Mouse (Mus musculus) c-Kit-negative CD71-positive TER-119-positive erythroid progenitor cells, embryonic 14.5 days (primary cell): ENCODE results near the gene Il2rb.

Source experiments
- DNase-seq: peaks from one replicate; pipeline ENCODE4 v3.0.0-alpha.2; 2013; ENCODE audit warnings: low read depth, low spot score

Gene Il2rb

GRCm38 (mm10) chr15:78447746-78448535, 47.1 kb downstream of the Il2rb start:
- DNase-seq = peak; percentile 79

- DNase-seq = no peak
Measured at GRCm38 (mm10) chr15:78447121-78447520, 48.0 kb downstream of the Il2rb start.

- no peak for DNase-seq
Measured at GRCm38 (mm10) chr15:78443857-78444256, 51.2 kb downstream of the Il2rb start.

- no peak for DNase-seq
Measured at GRCm38 (mm10) chr15:78442231-78442630, 52.8 kb downstream of the Il2rb start.

- DNase-seq = no peak
Measured at GRCm38 (mm10) chr15:78438973-78439372, 56.1 kb downstream of the Il2rb start.

GRCm38 (mm10) chr15:78438505-78438904, 56.6 kb downstream of the Il2rb start:
- DNase-seq = no peak

GRCm38 (mm10) chr15:78438018-78438394, 57.1 kb downstream of the Il2rb start:
- DNase-seq = no peak

- no peak for DNase-seq
Measured at GRCm38 (mm10) chr15:78437237-78438017, 57.6 kb downstream of the Il2rb start.

- no peak for DNase-seq
Measured at GRCm38 (mm10) chr15:78436380-78437192, 58.5 kb downstream of the Il2rb start.

- DNase-seq = no peak
Measured at GRCm38 (mm10) chr15:78435681-78436080, 59.4 kb downstream of the Il2rb start.

GRCm38 (mm10) chr15:78434896-78435520, 60.1 kb downstream of the Il2rb start:
- no peak for DNase-seq

- no peak for DNase-seq
Measured at GRCm38 (mm10) chr15:78431541-78432121, 63.4 kb downstream of the Il2rb start.

- no peak for DNase-seq
Measured at GRCm38 (mm10) chr15:78430874-78431273, 64.2 kb downstream of the Il2rb start.

GRCm38 (mm10) chr15:78429871-78430622, 65.0 kb downstream of the Il2rb start:
- no peak for DNase-seq
